Mouse (Mus musculus): ENCODE measurements at regions not wholly inside any gene's neighbourhood (a gene's known extent, or its start where the extent isn't known, plus 50 kb on each side); places are given as distances from the start of the nearest gene placed in this dataset.

- TF ChIP-seq POLR2A (IDR thresholded peaks at IDR 0.05; ENCODE audit: insufficient read depth, low read depth, low read length) = no peak
- TF ChIP-seq CTCF (IDR thresholded peaks at IDR 0.05; ENCODE audit: insufficient read depth, low read depth, low read length) = no peak
Measured at GRCm38 (mm10) chr5:119525960-119526359, 144.5 kb upstream of the Tbx3 start.
